In genomic region chr15:88954368-88955072, GRCm38 (mm10) we compare ENCODE assay signal across 8 mouse cellular contexts. TPM values are rescaled to one million over a fixed set of nuclear protein-coding genes. Genes with fewer than 3 reads are reported as not detected.
DNase-seq lines count a peak whose midpoint lies in the region; ATAC-seq lines count a peak whose summit lies in the region.

TSS of gene Ttll8 (minus strand) at chr15:88954418.

- no peaks in the 10 kb centered on the region for H3K36me3 ChIP-seq in heart, embryonic 15.5 days
- no peaks in the 10 kb centered on the region for H3K36me3 ChIP-seq in midbrain, embryonic 10.5 days

- H3K9me3 ChIP-seq in heart, embryonic 15.5 days (replicated peaks): no peaks in the 10 kb centered on the region
- H3K9me3 ChIP-seq in midbrain, embryonic 10.5 days (replicated peaks): no peaks in the 10 kb centered on the region

- DNase-seq in adrenal gland, postnatal 10 days: peak; percentile 35
- no peak for DNase-seq in adrenal gland, adult 18-20 months (ENCODE audit: low spot score in 2 of 2)
- peak; percentile 25 for DNase-seq in adrenal gland, postnatal 14 days
- peak; percentile 35 to 56 for DNase-seq in kidney, postnatal 4 days
- peak; percentile 48 for DNase-seq in midbrain, embryonic 10.5 days (ENCODE audit: low spot score)
- no peak for DNase-seq in frontal cortex, postnatal 14 days (ENCODE audit: low spot score in 2 of 2)
- DNase-seq in thymus, postnatal 25 days: no peak

- peak within 1 kb of the TSS; percentile 94 for H3K4me2 ChIP-seq in heart, embryonic 15.5 days

- H3K9ac ChIP-seq in heart, embryonic 15.5 days: peak within 1 kb of the TSS; percentile 51

- peaks cover 36% of the 10 kb centered on the region for H3K27me3 ChIP-seq in heart, embryonic 15.5 days
- peaks cover 57% of the 10 kb centered on the region for H3K27me3 ChIP-seq in midbrain, embryonic 10.5 days (ENCODE audit: low read depth, poor library complexity, severe bottlenecking)

- ATAC-seq in heart, embryonic 15.5 days (replicated peaks; ENCODE audit: insufficient number of reproducible peaks, insufficient read depth, low FRiP score, low read depth): peak; percentile 70

- no peak within 1 kb of the TSS for H3K27ac ChIP-seq in heart, embryonic 15.5 days
- H3K27ac ChIP-seq in midbrain, embryonic 10.5 days (replicated peaks): peak within 1 kb of the TSS; percentile 76

- WGBS in heart, embryonic 15.5 days: 3% methylated on average over 53 of the region's 53 CpGs
- WGBS in midbrain, embryonic 10.5 days: 3% methylated on average over 53 of the region's 53 CpGs

- H3K4me3 ChIP-seq in heart, embryonic 15.5 days: peak within 1 kb of the TSS; percentile 50
- H3K4me3 ChIP-seq in midbrain, embryonic 10.5 days: peak within 1 kb of the TSS; percentile 60

- peaks cover 8% of the 10 kb centered on the region for H3K4me1 ChIP-seq in heart, embryonic 15.5 days (replicated peaks)
- peaks cover 25% of the 10 kb centered on the region for H3K4me1 ChIP-seq in midbrain, embryonic 10.5 days

RNA-seq across cellular contexts. Expression of gene Ttll8, which starts in this region (rescaled TPM):
- not detected for total RNA-seq in adrenal gland, postnatal 10 days (2021)
- total RNA-seq in adrenal gland, adult 18-20 months (2021): under 1 TPM in 1 of 2 experiments, not detected in 1; 0.10 TPM
- 0.11 TPM in 1 of 2 replicates, not detected in the other for total RNA-seq in adrenal gland, postnatal 14 days (2021)
- polyA plus RNA-seq in heart, embryonic 15.5 days (2015; fragmentation: Nextera tagmentation; extraction: Ambion mirVana): not detected in 2 replicates
- polyA plus RNA-seq in midbrain, embryonic 10.5 days (2016; fragmentation: Nextera tagmentation; extraction: Ambion mirVana): not detected in 2 replicates

Comparison
In these comparisons a context has a peak if more than half of its experiments do, and no peak if none do; other contexts are left out.
1. Peak in DNase-seq in adrenal gland, postnatal 10 days; RNA of the gene not detected or under 1 TPM.
2. Peak in DNase-seq in adrenal gland, postnatal 14 days; RNA of the gene not detected or under 1 TPM.
3. Peak in ATAC-seq, H3K4me3 ChIP-seq, H3K9ac ChIP-seq and H3K4me2 ChIP-seq in heart, embryonic 15.5 days; RNA of the gene not detected or under 1 TPM.
4. Peak in DNase-seq, H3K4me3 ChIP-seq and H3K27ac ChIP-seq in midbrain, embryonic 10.5 days; RNA of the gene not detected or under 1 TPM.
5. DNase-seq: peak in kidney, postnatal 4 days (2 of 2); none in adrenal gland, adult 18-20 months (0 of 2), frontal cortex, postnatal 14 days (0 of 2) and thymus, postnatal 25 days (single experiment).